Mouse (Mus musculus) spleen, adult 2 months (tissue): Measurements from ENCODE around the gene Dnah7b.
"Not testable (repeated sequence)": the region's sequence is repeated elsewhere in the genome, so short reads cannot be mapped to it uniquely, and the experiment has no call there.

ENCODE experiments used
- CTCF ChIP-seq: fragments of 200-500 bp; IDR thresholded peaks from 2 replicates; pipeline ENCODE4 v1.5.1; 2011; ENCODE audit warnings: mild to moderate bottlenecking, inconsistent platforms; ENCODE audit not compliant: insufficient read depth, insufficient read length, insufficient replicate concordance; ENCODE audit errors: extremely low read depth
- POLR2A ChIP-seq: fragments of 200-500 bp; IDR thresholded peaks from 2 replicates; pipeline ENCODE4 v1.6.1; 2011; ENCODE audit warnings: low read depth, low read length, inconsistent platforms

- not testable (repeated sequence) for TF ChIP-seq POLR2A, CTCF
Measured at GRCm38 (mm10) chr1:46222704-46223103, 156.6 kb downstream of the Dnah7b start.
